Mouse (Mus musculus) heart, adult 2 months (tissue): ENCODE measurements around the gene Hspa1l. TPM values are rescaled to one million over a fixed set of nuclear protein-coding genes. Genes with fewer than 3 reads are reported as not detected.
"Not testable (repeated sequence)": the region's sequence is repeated elsewhere in the genome, so short reads cannot be mapped to it uniquely, and the experiment has no call there.

ENCODE experiments used
- DNase-seq, 2 experiments: peaks; one replicate each; pipeline ENCODE4 v3.0.0; 2021
- H3K27ac ChIP-seq: fragments of 200-600 bp; 2 replicates; pipeline ENCODE4 v1.8.1; 2022
- H3K27me3 ChIP-seq: fragments of 200-500 bp; 2 replicates; pipeline ENCODE4 v1.6.1; 2012; ENCODE audit warnings: mild to moderate bottlenecking, low read length, inconsistent platforms, mixed read lengths; ENCODE audit not compliant: control insufficient read depth, insufficient read depth
- H3K36me3 ChIP-seq: fragments of 200-500 bp; 2 replicates; pipeline ENCODE4 v1.6.1; 2012; ENCODE audit warnings: low read length, inconsistent platforms; ENCODE audit not compliant: control insufficient read depth, insufficient read depth
- H3K4me1 ChIP-seq: fragments of 200-500 bp; 2 replicates; pipeline ENCODE4 v1.6.1; 2011; ENCODE audit warnings: low read length; ENCODE audit not compliant: control insufficient read depth, insufficient read depth
- H3K4me3 ChIP-seq: fragments of 200-600 bp; 2 replicates; pipeline ENCODE4 v1.8.1; 2022
- H3K79me2 ChIP-seq: fragments of 200-500 bp; replicated peaks from 2 replicates; pipeline ENCODE4 v1.6.1; 2012; ENCODE audit warnings: mild to moderate bottlenecking, inconsistent platforms, low read length, moderate library complexity, mixed read lengths; ENCODE audit not compliant: control insufficient read depth, insufficient read depth
- H3K9ac ChIP-seq: fragments of 200-500 bp; 2 replicates; pipeline ENCODE4 v1.6.1; 2012; ENCODE audit warnings: low read depth, mild to moderate bottlenecking, control low read depth, inconsistent platforms, low read length, mixed read lengths
- CTCF ChIP-seq: fragments of 200-600 bp; IDR thresholded peaks from 2 replicates; pipeline ENCODE4 v1.8.1; 2022; ENCODE audit warnings: antibody characterized with exemption, mild to moderate bottlenecking, moderate library complexity
- EP300 ChIP-seq: fragments of 200-500 bp; IDR thresholded peaks from 2 replicates; pipeline ENCODE4 v1.6.1; 2011; ENCODE audit warnings: low read depth, low read length, control low read depth; ENCODE audit not compliant: insufficient read depth
- POLR2A ChIP-seq: fragments of 200-500 bp; IDR thresholded peaks from 2 replicates; pipeline ENCODE4 v1.6.1; 2011; ENCODE audit warnings: mild to moderate bottlenecking, low read depth, low read length, control low read depth; ENCODE audit not compliant: insufficient read depth
- WGBS: fragments of 180-500 bp; shearing (Covaris S2); methylation state at CpG from one replicate; pipeline ENCODE4 v1.1.7; 2018; 5-methylcytosine and 5-hydroxymethylcytosine counted together
- intact Hi-C: fragments of 180-260 bp; cut with DNase I; formaldehyde crosslinking; loops from one replicate; pipeline ENCODE4 v1.15.1; 2025
- polyA plus RNA-seq: library from polyadenylated mRNA; depleted of rRNA; stranded (reverse); fragments of >200 nt; gene quantifications from 2 replicates; pipeline ENCODE4 v1.2.3, GENCODE M21; 2012
- total RNA-seq, 2 experiments: library from RNA; stranded (reverse); gene quantifications; 2 replicates each; pipeline ENCODE4 v1.2.3; 2021

The Hspa1l gene
- total and polyA plus RNA-seq, 3 experiments, result 3.6 to 10.9 (median 8.3) TPM

GRCm38 (mm10) chr17:34964640-34965049, 7.9 kb upstream of the Hspa1l start:
- DNase-seq, result no peak
- Histone ChIP-seq H3K79me2 (no peaks in the 10 kb centered on the region), H3K36me3 (no peaks in the 10 kb centered on the region; the same call in 1 of the 2 replicates), H3K9ac (no peak overlapping the region), H3K4me1 (peaks cover 5% of the 10 kb centered on the region), H3K4me3 (no peak overlapping the region), H3K27me3 (no peaks in the 10 kb centered on the region), H3K27ac (no peak overlapping the region; the same call in 1 of the 2 replicates)
- 57% methylated on average over 1 of the region's 1 CpGs for WGBS
- TF ChIP-seq CTCF (no peak), EP300 (no peak), POLR2A (no peak)
- intact Hi-C loops, result no loop called here

DNA sequence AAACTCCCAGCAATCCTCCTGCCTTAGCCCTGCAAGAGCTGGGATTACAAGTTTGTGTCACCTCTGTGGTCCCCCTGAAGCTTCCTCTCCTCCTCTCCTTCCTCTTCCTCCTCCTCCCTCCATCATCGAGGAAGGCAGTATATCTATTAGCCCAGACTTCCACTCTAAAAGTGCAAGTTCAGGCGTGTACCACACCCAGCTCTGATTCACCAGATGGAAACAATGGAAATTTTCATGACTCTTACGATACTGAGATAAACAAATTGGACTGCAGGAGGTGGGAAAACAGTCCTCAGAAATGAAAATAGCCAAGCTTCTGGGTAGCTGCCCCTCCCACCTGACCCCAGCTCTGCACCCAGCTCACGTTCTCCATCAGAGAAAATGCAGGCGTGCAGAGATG, 6.9 kb upstream of the Hspa1l start:
- no peak overlapping the region for H3K9ac ChIP-seq
- peak overlapping the region; percentile 54 for H3K27ac ChIP-seq
- intact Hi-C loops, result no loop called here
- peaks cover 4% of the 10 kb centered on the region for H3K4me1 ChIP-seq
- DNase-seq, result no peak
- 41% methylated on average over 5 of the region's 5 CpGs for WGBS
- H3K79me2 ChIP-seq, result no peaks in the 10 kb centered on the region
- TF ChIP-seq EP300, result no peak
- no peak for TF ChIP-seq CTCF
- no peak for TF ChIP-seq POLR2A
- no peak overlapping the region for H3K4me3 ChIP-seq
- H3K36me3 ChIP-seq, result no peaks in the 10 kb centered on the region
- H3K27me3 ChIP-seq, result no peaks in the 10 kb centered on the region

- H3K36me3 ChIP-seq, H3K27me3 ChIP-seq, H3K9ac ChIP-seq, H3K79me2 ChIP-seq, H3K4me3 ChIP-seq, H3K27ac ChIP-seq, DNase-seq, H3K4me1 ChIP-seq: not testable (repeated sequence)
- 50% methylated on average over 8 of the region's 11 CpGs for WGBS
- intact Hi-C loops, result loop anchor here (10.0 kb wide), 1 partner anchor 1305 kb away; the partner anchor contains the start of gene Trim39
These were observed 2.7 kb upstream of the Hspa1l start, which contains the start of gene Gm20481 for GRCm38 (mm10) chr17:34969822-34970221. Gm20481 (plus strand) TSS chr17:34969912.

DNA sequence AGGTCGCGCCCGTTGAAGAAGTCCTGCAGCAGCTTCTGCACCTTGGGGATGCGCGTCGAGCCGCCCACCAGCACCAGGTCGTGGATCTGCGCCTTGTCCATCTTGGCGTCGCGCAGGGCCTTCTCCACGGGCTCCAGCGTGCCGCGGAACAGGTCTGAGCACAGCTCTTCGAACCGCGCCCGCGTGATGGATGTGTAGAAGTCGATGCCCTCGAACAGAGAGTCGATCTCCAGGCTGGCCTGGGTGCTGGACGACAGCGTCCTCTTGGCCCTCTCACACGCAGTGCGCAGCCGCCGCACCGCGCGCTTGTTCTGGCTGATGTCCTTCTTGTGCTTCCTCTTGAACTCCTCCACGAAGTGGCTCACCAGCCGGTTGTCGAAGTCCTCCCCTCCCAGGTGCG, 1.7 kb upstream of the Hspa1l start:
- not testable (repeated sequence) for H3K4me3 ChIP-seq, H3K9ac ChIP-seq, H3K27ac ChIP-seq, H3K36me3 ChIP-seq, H3K79me2 ChIP-seq, H3K27me3 ChIP-seq, DNase-seq, H3K4me1 ChIP-seq
- 26% methylated on average over 20 of the region's 37 CpGs for WGBS
- intact Hi-C loops, result loop anchor here (10.0 kb wide), 1 partner anchor 1304 kb away; the partner anchor contains the start of gene Trim39

DNA sequence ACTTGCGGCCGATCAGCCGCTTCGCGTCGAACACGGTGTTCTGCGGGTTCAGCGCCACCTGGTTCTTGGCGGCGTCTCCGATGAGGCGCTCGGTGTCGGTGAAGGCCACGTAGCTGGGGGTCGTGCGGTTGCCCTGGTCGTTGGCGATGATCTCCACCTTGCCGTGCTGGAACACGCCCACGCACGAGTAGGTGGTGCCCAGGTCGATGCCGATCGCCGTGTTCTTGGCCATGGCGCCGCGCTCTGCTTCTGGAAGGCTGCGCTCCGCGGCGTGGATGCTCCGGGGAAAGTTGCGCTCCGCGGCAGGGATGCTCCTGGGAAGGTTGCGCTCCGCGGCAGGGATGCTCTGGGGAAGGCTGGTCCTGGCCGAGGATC, 822 bp upstream of the Hspa1l start:
- peak overlapping the region; percentile 96 for H3K27ac ChIP-seq
- intact Hi-C loops, result loop anchor here (10.0 kb wide), 1 partner anchor 1303 kb away; the partner anchor contains the start of gene Trim39
- not testable (repeated sequence) for H3K79me2 ChIP-seq, H3K4me1 ChIP-seq, H3K36me3 ChIP-seq, DNase-seq, H3K27me3 ChIP-seq
- H3K4me3 ChIP-seq, result peak overlapping the region; percentile 41
- peak overlapping the region; percentile 79 for H3K9ac ChIP-seq
- WGBS, result 3% methylated on average over 28 of the region's 43 CpGs

DNA sequence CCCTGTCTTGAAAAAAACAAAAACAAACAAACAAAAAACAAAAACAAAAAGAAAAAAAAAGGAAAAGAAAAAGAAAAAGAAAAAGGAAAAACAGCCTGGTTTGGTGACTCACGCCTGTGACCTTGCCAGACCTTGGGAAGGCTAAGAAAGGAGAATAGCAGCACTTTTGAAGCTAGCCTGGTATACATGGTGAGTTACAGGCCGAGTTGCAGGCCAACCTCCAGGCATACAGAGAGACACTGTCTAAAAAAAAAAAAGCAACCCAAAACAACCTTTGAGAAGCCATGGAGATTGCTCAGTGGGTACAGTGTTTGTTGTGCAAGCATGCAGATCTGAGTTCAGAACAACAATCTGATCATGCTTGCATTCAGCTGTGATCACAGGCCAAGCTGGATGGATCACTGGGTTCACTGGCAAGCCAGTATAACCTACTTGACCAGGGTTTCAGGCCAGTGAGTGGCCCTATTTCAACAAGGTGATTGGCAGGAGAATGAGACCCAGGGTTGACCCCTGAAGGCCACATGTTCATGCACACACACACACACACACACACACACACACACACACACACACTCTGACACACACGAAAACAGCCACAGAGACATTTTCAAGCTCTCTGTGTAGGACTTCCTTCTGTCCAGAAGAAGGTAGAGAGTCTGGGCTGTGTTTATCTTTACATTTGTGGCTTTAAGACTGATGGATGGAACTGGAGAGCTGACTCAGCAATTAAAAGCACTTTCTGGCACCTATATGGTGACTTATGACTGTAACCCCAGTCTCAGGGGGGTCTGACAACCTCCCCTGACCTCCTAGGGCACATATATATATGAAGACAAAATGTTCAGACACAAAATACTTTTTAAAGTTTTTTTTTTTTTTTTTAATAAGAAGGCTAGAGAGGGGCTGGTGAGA, 3.3 kb downstream of the Hspa1l start:
- 80% methylated on average over 3 of the region's 3 CpGs for WGBS

More for the DNA sequence above, 3.3 kb downstream of the Hspa1l start:
- Histone ChIP-seq H3K27ac (no peak overlapping the region), H3K4me3 (no peak overlapping the region), H3K27me3 (no peaks in the 10 kb centered on the region), H3K36me3 (no peaks in the 10 kb centered on the region; the same call in 1 of the 2 replicates), H3K4me1 (peaks cover under 1% of the 10 kb centered on the region; the same call in 1 of the 2 replicates), H3K79me2 (no peaks in the 10 kb centered on the region), H3K9ac (no peak overlapping the region)
- no peak for DNase-seq
- intact Hi-C loops, result loop anchor here (10.0 kb wide), 1 partner anchor 1299 kb away; the partner anchor contains the start of gene Trim39
- TF ChIP-seq CTCF (no peak), EP300 (no peak), POLR2A (no peak)
